Mouse (Mus musculus) left cerebral cortex, adult 2 months (tissue): ENCODE measurements around the gene Ypel3. TPM values are rescaled to one million over a fixed set of nuclear protein-coding genes. Genes with fewer than 3 reads are reported as not detected.
"Not testable (repeated sequence)": the region's sequence is repeated elsewhere in the genome, so short reads cannot be mapped to it uniquely, and the experiment has no call there.

Experiments
- DNase-seq, 2 experiments: peaks; one replicate each; pipeline ENCODE4 v3.0.0; 2021 to 2022; ENCODE audit warnings: low spot score in 2 of 2, mixed read lengths in 1 of 2; ENCODE audit errors: extremely low spot score in 1 of 2
- H3K27ac ChIP-seq: fragments of 200-600 bp; 2 replicates; pipeline ENCODE4 v1.8.1; 2022
- H3K4me3 ChIP-seq: fragments of 200-600 bp; 2 replicates; pipeline ENCODE4 v1.8.1; 2022
- CTCF ChIP-seq: fragments of 200-600 bp; IDR thresholded peaks from 2 replicates; pipeline ENCODE4 v1.8.1; 2022; ENCODE audit warnings: antibody characterized with exemption, mild to moderate bottlenecking, moderate library complexity
- intact Hi-C: fragments of 180-260 bp; cut with DNase I; formaldehyde crosslinking; loops from one replicate; pipeline ENCODE4 v1.15.1; 2025
- long read RNA-seq, 2 experiments: library from polyadenylated mRNA; stranded (forward); transcript quantifications; one replicate each; pipeline ENCODE4 v2.0.0; 2021; ENCODE audit warnings: borderline mapping rate in 2 of 2
- total RNA-seq, 2 experiments: library from RNA; stranded (reverse); gene quantifications; 2 replicates each; pipeline ENCODE4 v1.2.3; 2021

The Ypel3 gene
- total RNA-seq, result 100 to 1,000 TPM; 312 to 323 TPM
- long read RNA-seq, experiment 1, transcript Ypel3-203 (4 exons, 1,594 nt), result minor isoform, 9 of 225 reads
- long read RNA-seq, experiment 1, transcript Ypel3-201 (5 exons, 973 nt), result major isoform, 190 of 225 reads
- long read RNA-seq, experiment 1, partial matches to known transcripts, result 2 of 225 reads
- long read RNA-seq, experiment 1, other reads (novel, unspliced or antisense), result 18 of 225 reads
- long read RNA-seq, experiment 2, transcript Ypel3-203 (4 exons, 1,594 nt), result minor isoform, 8 of 151 reads
- long read RNA-seq, experiment 2, transcript Ypel3-201 (5 exons, 973 nt), result major isoform, 124 of 151 reads
- long read RNA-seq, experiment 2, partial matches to known transcripts, result 2 of 151 reads
- long read RNA-seq, experiment 2, other reads (novel, unspliced or antisense), result 17 of 151 reads

DNA sequence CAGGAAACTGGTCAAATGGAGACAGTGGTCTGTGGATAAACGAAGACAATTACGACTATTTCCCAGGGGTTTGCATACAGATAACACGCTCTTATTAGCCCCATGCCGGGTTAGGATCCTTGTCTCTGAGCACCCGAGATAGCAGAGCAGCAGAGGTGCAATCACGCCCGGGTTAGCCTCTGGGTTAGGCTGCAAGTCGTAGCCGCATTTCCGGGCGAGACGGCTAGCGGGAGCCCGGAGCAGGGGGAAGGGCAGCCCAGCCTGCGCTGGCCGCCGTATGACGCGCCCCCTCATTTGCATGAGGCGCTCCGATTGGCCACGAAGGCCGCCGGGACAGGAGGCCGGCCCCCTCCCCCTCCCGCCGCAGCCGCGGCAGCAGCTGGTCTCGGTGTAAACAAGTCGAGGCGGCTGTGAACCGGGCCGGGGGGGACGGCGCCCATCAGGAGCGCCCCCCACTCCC, at the start of gene Ypel3:
Ypel3 (plus strand) TSS at position 358 of the 460 bp plus-strand sequence.
- no peak for TF ChIP-seq CTCF

DNA sequence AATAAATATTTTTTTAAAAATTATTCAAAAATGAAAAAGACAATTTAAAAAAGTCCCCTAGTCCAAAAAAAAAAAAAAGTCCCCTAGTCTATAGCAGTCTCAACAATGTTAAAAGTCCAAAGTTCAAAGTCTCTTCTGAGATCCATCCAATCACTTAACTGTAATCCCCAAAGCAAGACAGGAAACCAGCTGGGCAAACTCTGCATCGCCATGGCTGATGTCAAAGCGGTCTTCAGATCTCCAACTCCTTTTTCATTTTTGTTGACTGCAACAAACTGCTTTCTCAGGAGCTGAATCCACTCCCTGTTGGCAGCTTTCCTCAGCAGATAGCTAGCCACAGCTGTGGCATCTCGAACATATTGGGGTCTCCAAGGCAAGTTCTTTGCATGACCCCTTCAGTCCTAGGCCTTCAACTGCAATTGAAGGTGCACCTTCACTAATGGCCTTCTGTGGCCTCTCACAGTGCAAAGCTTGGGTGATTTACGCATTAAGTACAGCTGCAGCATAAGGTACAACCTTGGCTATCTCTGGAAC, 46.4 kb upstream of the Ypel3 start:
- H3K27ac ChIP-seq, DNase-seq, intact Hi-C loops, H3K4me3 ChIP-seq: not testable (repeated sequence)

More for the DNA sequence above, at the start of gene Ypel3:
- intact Hi-C loops, result loop anchor here (2.0 to 5.0 kb wide), 3 partner anchors 14 to 124 kb away; no protein-coding TSS in a partner anchor
- DNase-seq, result peak; percentile 95
- Histone ChIP-seq H3K4me3 (peak within 1 kb of the TSS; percentile 70), H3K27ac (peak within 1 kb of the TSS; percentile 99)

DNA sequence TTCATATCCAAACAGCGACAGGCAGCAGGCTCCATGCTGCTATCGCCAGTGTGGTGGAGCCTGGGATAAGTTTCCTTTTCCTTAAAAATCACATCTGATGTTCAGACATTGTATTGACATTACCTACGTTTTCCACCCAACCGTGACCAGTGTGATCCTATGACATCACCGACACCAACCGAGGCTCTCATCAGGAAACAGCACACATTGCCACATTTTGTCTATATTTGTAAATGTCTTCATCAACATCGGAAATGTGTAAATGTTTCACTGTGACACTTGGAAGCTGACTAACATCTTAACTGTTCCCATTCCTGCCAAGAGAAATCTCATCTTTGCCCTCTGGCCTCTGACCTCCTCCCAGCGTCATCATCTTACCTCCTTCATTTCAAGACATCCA, 40.6 kb upstream of the Ypel3 start:
- DNase-seq, result no peak
- intact Hi-C loops, result no loop called here
- Histone ChIP-seq H3K27ac (no peak overlapping the region), H3K4me3 (no peak overlapping the region)
- TF ChIP-seq CTCF, result no peak

DNA sequence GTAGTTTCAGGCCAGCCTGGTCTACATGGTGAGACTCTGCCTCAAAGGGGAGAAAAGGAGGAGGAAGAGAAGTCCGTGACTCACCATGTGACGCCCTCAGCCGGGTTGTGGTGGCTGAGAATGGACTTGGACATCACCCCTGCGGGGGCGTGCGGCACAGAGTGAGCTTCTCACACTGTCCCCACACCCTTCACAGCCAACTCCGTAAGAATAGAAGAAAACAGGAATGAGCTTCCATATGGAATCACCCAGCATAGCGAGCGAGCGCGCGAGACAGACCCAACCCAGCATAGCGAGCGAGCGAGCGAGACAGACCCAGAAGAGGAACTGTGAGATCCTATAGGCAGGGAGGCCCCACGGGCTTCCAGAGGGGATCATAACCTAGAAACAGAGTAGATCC, 37.2 kb upstream of the Ypel3 start:
- Histone ChIP-seq H3K27ac (peak overlapping the region; percentile 75), H3K4me3 (no peak overlapping the region)
- TF ChIP-seq CTCF, result no peak
- intact Hi-C loops, result loop anchor here (1.0 kb wide), 1 partner anchor 23 kb away; no protein-coding TSS in a partner anchor
- DNase-seq, result peak in 1 of 2 experiments; percentile 78

DNA sequence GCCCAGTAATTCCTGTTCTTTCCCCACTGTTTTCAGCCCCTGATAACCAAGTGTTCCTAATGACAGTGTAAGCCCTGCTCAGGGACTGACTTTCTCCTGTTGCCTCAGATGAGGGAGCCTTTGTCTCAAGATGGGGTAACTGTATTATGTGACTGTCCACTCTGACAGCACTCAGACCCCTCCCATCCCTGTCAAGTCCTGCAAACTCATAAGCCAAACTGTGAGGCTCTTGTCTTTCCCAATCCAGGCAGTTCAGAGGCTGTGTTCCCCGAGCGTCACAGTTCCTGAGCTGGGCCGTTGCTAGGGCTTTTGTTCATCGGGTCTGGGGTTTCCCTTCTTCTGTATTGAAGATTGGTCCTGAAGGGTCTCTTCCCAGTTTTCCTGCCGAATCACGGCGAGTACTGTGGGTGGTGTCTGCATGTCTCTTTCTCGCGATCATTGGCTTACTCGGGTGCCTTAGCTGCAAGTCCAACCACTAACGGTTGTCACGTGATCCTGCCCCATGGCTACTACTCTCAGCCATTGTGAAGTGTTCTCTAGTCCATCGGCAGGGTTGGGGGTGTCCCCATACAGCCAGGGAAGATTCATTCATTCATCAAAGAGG, 36.5 kb upstream of the Ypel3 start:
- intact Hi-C loops, result loop anchor here (5.0 kb wide), 1 partner anchor 38 kb away; no protein-coding TSS in a partner anchor
- peak overlapping the region; percentile 75 for H3K27ac ChIP-seq
- TF ChIP-seq CTCF, result no peak
- no peak for DNase-seq
- no peak overlapping the region for H3K4me3 ChIP-seq

DNA sequence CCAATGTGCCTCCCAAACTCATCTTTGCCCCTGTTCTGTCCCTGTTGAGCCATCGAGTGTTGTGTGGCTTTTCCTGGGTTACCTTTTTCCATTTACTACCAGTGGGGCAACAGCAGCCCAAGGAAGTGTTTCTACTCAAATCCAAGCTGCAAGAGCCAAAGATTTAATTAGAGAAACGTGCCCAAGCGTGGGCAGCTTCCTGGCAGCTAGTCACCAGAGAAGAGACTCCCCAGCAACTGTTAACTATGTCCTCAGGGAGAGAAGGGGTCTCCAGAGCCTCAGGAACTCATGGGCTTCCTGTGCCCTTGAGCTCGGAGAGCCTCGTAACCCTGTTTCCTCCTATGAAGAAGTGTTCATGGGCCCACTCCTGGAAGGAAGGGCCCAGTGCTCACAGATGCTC, 35.8 kb upstream of the Ypel3 start:
- no peak for DNase-seq
- H3K4me3 ChIP-seq, result no peak overlapping the region
- intact Hi-C loops, result loop anchor here (5.0 kb wide), 1 partner anchor 39 kb away; no protein-coding TSS in a partner anchor
- TF ChIP-seq CTCF, result no peak
- no peak overlapping the region for H3K27ac ChIP-seq

DNA sequence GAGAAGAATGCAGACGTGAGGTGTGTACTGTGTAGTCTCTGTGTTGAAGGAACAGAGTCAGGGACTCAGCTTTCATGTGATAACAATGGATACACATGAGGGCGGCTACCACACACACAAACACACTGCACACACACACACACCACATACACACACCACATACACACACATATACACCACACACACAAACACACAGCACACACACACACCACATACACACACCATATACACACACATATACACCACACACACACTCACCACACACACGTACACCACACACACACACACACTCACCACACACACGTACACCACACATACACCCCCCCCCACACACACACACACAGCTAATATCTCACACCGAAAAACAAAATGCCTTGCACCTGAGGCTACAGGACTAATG, 35.3 kb upstream of the Ypel3 start:
- intact Hi-C loops, result loop anchor here (5.0 kb wide), 1 partner anchor 39 kb away; no protein-coding TSS in a partner anchor
- H3K27ac ChIP-seq, result no peak overlapping the region
- TF ChIP-seq CTCF, result no peak
- no peak for DNase-seq
- H3K4me3 ChIP-seq, result no peak overlapping the region

DNA sequence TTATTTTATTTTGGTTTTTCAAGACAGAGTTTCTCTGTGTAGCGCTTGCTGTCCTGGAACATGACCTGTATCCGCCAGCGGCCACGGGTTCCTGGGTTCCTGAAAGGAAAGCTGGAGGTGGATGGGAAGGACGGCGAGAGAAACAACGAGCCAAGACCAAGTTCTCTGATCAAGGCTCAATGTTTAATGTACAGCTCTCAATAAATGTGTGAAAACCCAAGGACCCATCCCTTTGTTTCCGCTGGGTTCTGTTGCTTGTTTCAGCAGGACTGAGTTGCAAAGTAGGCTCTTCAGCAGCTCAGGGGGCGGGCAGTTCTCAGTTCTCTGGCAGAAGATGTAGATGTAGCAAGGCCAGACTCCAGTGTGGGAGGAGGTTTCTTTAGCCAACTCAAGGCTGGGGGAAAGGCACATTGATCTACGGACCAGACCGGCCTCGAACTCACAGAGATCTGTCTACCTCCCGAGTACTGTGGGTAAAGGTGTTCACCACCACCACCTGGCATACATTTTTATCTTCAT, 34.7 kb upstream of the Ypel3 start:
- no peak overlapping the region for H3K27ac ChIP-seq
- DNase-seq, result no peak
- intact Hi-C loops, result loop anchor here (5.0 kb wide), 1 partner anchor 40 kb away; no protein-coding TSS in a partner anchor
- no peak for TF ChIP-seq CTCF
- no peak overlapping the region for H3K4me3 ChIP-seq

DNA sequence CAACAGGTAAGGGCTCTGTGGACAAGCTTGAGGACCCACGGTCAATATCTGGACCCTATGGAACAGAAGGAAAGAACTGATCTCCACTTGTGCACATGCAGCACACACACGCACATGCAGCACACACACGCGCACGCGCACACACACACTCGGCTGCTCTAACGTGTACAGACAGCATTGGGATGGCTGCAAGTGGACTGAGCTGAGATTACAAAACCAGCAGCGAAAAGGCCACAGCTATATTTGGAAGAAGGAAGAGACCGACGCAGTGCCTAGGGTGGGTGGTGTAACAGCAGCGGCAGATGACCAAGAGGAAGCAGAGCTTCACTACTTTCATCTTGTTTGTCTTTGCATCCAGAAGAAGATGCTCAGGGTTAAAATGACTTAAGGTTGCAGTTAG, 30.7 kb upstream of the Ypel3 start:
- no peak for TF ChIP-seq CTCF
- intact Hi-C loops, result no loop called here
- Histone ChIP-seq H3K4me3 (no peak overlapping the region), H3K27ac (peak overlapping the region; percentile 25; the same call in 1 of the 2 replicates)
- no peak for DNase-seq

DNA sequence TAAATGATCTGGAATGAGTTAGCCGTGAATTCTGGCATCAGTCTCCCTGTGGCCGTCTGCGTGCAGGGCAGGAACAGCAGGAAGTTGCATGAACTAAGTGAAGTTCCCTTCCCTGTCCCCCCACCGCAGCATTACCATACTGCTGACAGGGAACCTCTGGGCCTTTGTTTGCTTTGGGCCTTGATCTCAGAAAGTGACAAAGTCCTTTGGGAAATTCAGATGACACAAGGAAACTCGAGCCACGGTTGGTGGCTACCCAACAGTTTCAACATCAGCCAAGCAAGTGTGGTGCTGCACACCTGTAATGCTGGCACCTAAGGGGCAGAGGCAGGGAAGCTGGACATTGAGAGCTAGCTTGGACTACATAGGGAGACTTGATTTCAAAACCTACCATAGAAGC, 30.0 kb upstream of the Ypel3 start:
- Histone ChIP-seq H3K27ac (no peak overlapping the region), H3K4me3 (no peak overlapping the region)
- intact Hi-C loops, result no loop called here
- no peak for TF ChIP-seq CTCF
- no peak for DNase-seq

DNA sequence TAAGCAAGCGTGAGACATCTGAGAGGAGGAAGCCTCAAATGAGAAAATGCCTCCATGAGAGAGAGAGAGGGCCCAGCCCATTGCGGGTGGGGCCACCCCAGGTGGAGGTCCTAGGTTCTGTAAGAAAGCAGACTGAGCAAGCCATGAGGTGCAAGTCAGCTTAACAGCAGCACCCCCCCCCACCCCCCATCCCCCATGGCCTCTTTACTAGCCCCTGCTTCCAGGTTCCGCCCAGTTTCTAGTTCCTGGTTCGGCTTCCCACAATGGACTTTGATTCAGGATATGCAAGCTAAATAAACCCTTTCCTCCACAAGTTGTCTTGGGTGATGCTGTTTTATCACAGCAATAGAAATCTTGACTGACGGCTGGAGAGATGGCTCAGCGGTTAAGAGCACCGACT, 27.9 kb upstream of the Ypel3 start:
- DNase-seq, result no peak
- Histone ChIP-seq H3K4me3 (no peak overlapping the region), H3K27ac (no peak overlapping the region)
- TF ChIP-seq CTCF, result no peak
- intact Hi-C loops, result no loop called here
